Mouse (Mus musculus): ENCODE measurements around the gene Uqcc2.

- TF ChIP-seq CTCF (IDR thresholded peaks at IDR 0.05; ENCODE audit: low read depth, low read length) = no peak
- no peak for TF ChIP-seq GATA1 (IDR thresholded peaks at IDR 0.05; ENCODE audit: borderline replicate concordance, low read length)
- no peak for TF ChIP-seq GATA2 (IDR thresholded peaks at IDR 0.05; ENCODE audit: borderline replicate concordance, low read depth, low read length)
Measured at GRCm38 (mm10) chr17:27139304-27139703, 5.6 kb upstream of the Uqcc2 start.
